ENCODE assay signal across 2 mouse cellular contexts in the genomic region with DNA sequence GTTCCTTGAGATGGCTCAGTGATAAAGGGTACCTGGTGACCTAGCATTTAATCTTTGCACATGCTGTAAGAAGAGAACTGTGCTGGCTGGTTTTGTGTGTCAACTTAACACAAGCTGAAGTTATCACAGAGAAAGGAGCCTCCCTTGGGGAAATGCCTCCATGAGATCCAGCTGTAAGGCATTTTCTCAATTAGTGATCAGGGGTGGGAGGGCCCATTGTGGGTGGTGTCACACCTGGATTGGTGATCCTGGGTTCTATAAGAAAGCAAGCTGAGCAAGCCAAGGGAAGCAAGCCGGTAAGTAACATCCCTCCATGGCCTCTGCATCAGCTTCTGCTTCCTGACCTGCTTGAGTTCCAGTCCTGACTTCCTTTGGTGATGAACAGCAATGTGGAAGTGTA. TPM values are rescaled to one million over a fixed set of nuclear protein-coding genes. Genes with fewer than 3 reads are reported as not detected.
"Had no signal": no experiment of that assay in that cellular context is flagged by ENCODE, and none has a peak within 500 bp of the region (broad histone marks: within the 10 kb centered on the region; RNA-seq: fewer than 3 reads in every experiment).

A gene (plus strand): TSS at position 301 of the 400 bp plus-strand sequence.

RNA-seq across cellular contexts. Expression of the gene that starts here (rescaled TPM):
- total RNA-seq: neutrophil, adult 5-6 weeks had no signal
- polyA plus RNA-seq: limb, embryonic 10.5 days had no signal
